In genomic region chr19:56471934-56472333, GRCm38 (mm10) we compare ENCODE assay signal across 27 mouse cellular contexts. TPM values are rescaled to one million over a fixed set of nuclear protein-coding genes. Genes with fewer than 3 reads are reported as not detected.
DNase-seq lines count a peak whose midpoint lies in the region; ATAC-seq and TF ChIP-seq lines count a peak whose summit lies in the region.
"Had no signal": no experiment of that assay in that cellular context is flagged by ENCODE, and none has a peak within 500 bp of the region (broad histone marks: within the 10 kb centered on the region; RNA-seq: fewer than 3 reads in every experiment).

No protein-coding gene starts in this region.

- no peak for TF ChIP-seq CTCF in hindbrain, postnatal 0 days (IDR thresholded peaks at IDR 0.05; ENCODE audit: low read depth)

- H3K4me2 ChIP-seq in hindbrain, postnatal 0 days (ENCODE audit: low read depth, low read length): no peak overlapping the region
- no peak overlapping the region for H3K4me2 ChIP-seq in hindbrain, embryonic 16.5 days (ENCODE audit: low read length)
- H3K4me2 ChIP-seq in midbrain, embryonic 11.5 days: no peak overlapping the region
- no peak overlapping the region for H3K4me2 ChIP-seq in midbrain, embryonic 14.5 days (ENCODE audit: low read length)
- H3K4me2 ChIP-seq: embryonic facial prominence, embryonic 13.5 days; forebrain, embryonic 12.5 days; forebrain, embryonic 15.5 days; heart, embryonic 13.5 days; hindbrain, embryonic 14.5 days; intestine, embryonic 15.5 days had no signal

- DNase-seq in cerebellum, postnatal 25 days: peak; percentile 20 to 40
- DNase-seq in cerebellum, adult 8-10 months: no peak
- no peak for DNase-seq in hindbrain, postnatal 0 days (ENCODE audit: low spot score)
- peak; percentile 53 for DNase-seq in midbrain, embryonic 11.5 days (ENCODE audit: low spot score, missing footprints)
- no peak for DNase-seq in midbrain, embryonic 14.5 days
- DNase-seq in heart, embryonic 10.5 days (ENCODE audit: low spot score): no peak
- DNase-seq: adrenal gland, adult 8-10 months; adrenal gland, postnatal 25 days; cerebellum, adult 18-20 months; embryo, embryonic 11 days; gastrocnemius, adult 2 months; gastrocnemius, postnatal 14 days; heart, adult 11 months; heart, postnatal 14 days; heart, postnatal 4 days had no signal

- WGBS in hindbrain, postnatal 0 days: 69% methylated on average over 10 of the region's 10 CpGs
- 77% methylated on average over 10 of the region's 10 CpGs for WGBS in hindbrain, embryonic 16.5 days
- WGBS in midbrain, embryonic 11.5 days: 84% methylated on average over 10 of the region's 10 CpGs
- WGBS in midbrain, embryonic 14.5 days: 68% methylated on average over 10 of the region's 10 CpGs
- 85% methylated on average over 10 of the region's 10 CpGs for WGBS in heart, embryonic 10.5 days

- no peak overlapping the region for H3K4me3 ChIP-seq in hindbrain, postnatal 0 days (ENCODE audit: low read length)
- no peak overlapping the region for H3K4me3 ChIP-seq in hindbrain, embryonic 16.5 days (ENCODE audit: low read length)
- H3K4me3 ChIP-seq in midbrain, embryonic 11.5 days (ENCODE audit: low read depth, low read length): no peak overlapping the region
- H3K4me3 ChIP-seq in midbrain, embryonic 14.5 days (replicated peaks; ENCODE audit: low read depth, low read length): no peak overlapping the region
- H3K4me3 ChIP-seq in heart, embryonic 10.5 days: no peak overlapping the region
- H3K4me3 ChIP-seq: embryonic facial prominence, embryonic 10.5 days; embryonic facial prominence, embryonic 13.5 days; erythroblast, embryonic 14.5 days; forebrain, embryonic 12.5 days; forebrain, embryonic 15.5 days; gastrocnemius, adult 2 months; heart, embryonic 13.5 days; intestine, embryonic 15.5 days had no signal

- no peak overlapping the region for H3K9ac ChIP-seq in hindbrain, postnatal 0 days (replicated peaks; ENCODE audit: low read length)
- no peak overlapping the region for H3K9ac ChIP-seq in hindbrain, embryonic 16.5 days (ENCODE audit: low read depth, low read length)
- H3K9ac ChIP-seq in midbrain, embryonic 11.5 days (ENCODE audit: low read length): no peak overlapping the region
- no peak overlapping the region for H3K9ac ChIP-seq in midbrain, embryonic 14.5 days (replicated peaks; ENCODE audit: low read length)
- H3K9ac ChIP-seq: embryonic facial prominence, embryonic 13.5 days; forebrain, embryonic 12.5 days; forebrain, embryonic 15.5 days; heart, embryonic 13.5 days; hindbrain, embryonic 14.5 days; intestine, embryonic 15.5 days had no signal

- no peaks in the 10 kb centered on the region for H3K36me3 ChIP-seq in hindbrain, postnatal 0 days (ENCODE audit: insufficient read depth, low read length)
- no peaks in the 10 kb centered on the region for H3K36me3 ChIP-seq in hindbrain, embryonic 16.5 days (ENCODE audit: control insufficient read depth, insufficient read depth, low read length)
- no peaks in the 10 kb centered on the region for H3K36me3 ChIP-seq in midbrain, embryonic 11.5 days (ENCODE audit: control insufficient read depth, insufficient read depth, low read length)
- no peaks in the 10 kb centered on the region for H3K36me3 ChIP-seq in midbrain, embryonic 14.5 days (ENCODE audit: control insufficient read depth, insufficient read depth, low read length)
- H3K36me3 ChIP-seq in heart, embryonic 10.5 days: no peaks in the 10 kb centered on the region
- H3K36me3 ChIP-seq: embryonic facial prominence, embryonic 10.5 days; embryonic facial prominence, embryonic 13.5 days; forebrain, embryonic 12.5 days; forebrain, embryonic 15.5 days; heart, embryonic 13.5 days; intestine, embryonic 15.5 days had no signal

- no peaks in the 10 kb centered on the region for H3K9me3 ChIP-seq in hindbrain, postnatal 0 days (ENCODE audit: low read length)
- H3K9me3 ChIP-seq in hindbrain, embryonic 16.5 days (ENCODE audit: control insufficient read depth, low read length): no peaks in the 10 kb centered on the region
- no peaks in the 10 kb centered on the region for H3K9me3 ChIP-seq in midbrain, embryonic 11.5 days (ENCODE audit: control insufficient read depth, low read length)
- no peaks in the 10 kb centered on the region for H3K9me3 ChIP-seq in midbrain, embryonic 14.5 days (ENCODE audit: control insufficient read depth, low read length)
- no peaks in the 10 kb centered on the region for H3K9me3 ChIP-seq in heart, embryonic 10.5 days
- H3K9me3 ChIP-seq: embryonic facial prominence, embryonic 10.5 days; embryonic facial prominence, embryonic 13.5 days; forebrain, embryonic 12.5 days; forebrain, embryonic 15.5 days; heart, embryonic 13.5 days; intestine, embryonic 15.5 days had no signal

- H3K27me3 ChIP-seq in hindbrain, postnatal 0 days (ENCODE audit: insufficient read depth, low read length): no peaks in the 10 kb centered on the region
- H3K27me3 ChIP-seq in hindbrain, embryonic 16.5 days (replicated peaks; ENCODE audit: control insufficient read depth, insufficient read depth, low read length): no peaks in the 10 kb centered on the region
- H3K27me3 ChIP-seq in midbrain, embryonic 11.5 days (ENCODE audit: control insufficient read depth, insufficient read depth, low read length): no peaks in the 10 kb centered on the region
- no peaks in the 10 kb centered on the region for H3K27me3 ChIP-seq in midbrain, embryonic 14.5 days (ENCODE audit: control insufficient read depth, insufficient read depth, low read length)
- H3K27me3 ChIP-seq in heart, embryonic 10.5 days (ENCODE audit: insufficient read depth, poor library complexity, severe bottlenecking): no peaks in the 10 kb centered on the region
- H3K27me3 ChIP-seq: embryonic facial prominence, embryonic 13.5 days; forebrain, embryonic 15.5 days; intestine, embryonic 15.5 days had no signal

- no peaks in the 10 kb centered on the region for H3K4me1 ChIP-seq in hindbrain, postnatal 0 days (ENCODE audit: insufficient read depth, low read length)
- no peaks in the 10 kb centered on the region; the same call in 1 of the 2 replicates for H3K4me1 ChIP-seq in hindbrain, embryonic 16.5 days (ENCODE audit: control insufficient read depth, insufficient read depth, low read depth, low read length)
- no peaks in the 10 kb centered on the region for H3K4me1 ChIP-seq in midbrain, embryonic 11.5 days (ENCODE audit: control insufficient read depth, insufficient read depth, low read length)
- H3K4me1 ChIP-seq in midbrain, embryonic 14.5 days (ENCODE audit: control insufficient read depth, insufficient read depth, low read length): peaks cover 17% of the 10 kb centered on the region; the same call in 1 of the 2 replicates
- peaks cover 12% of the 10 kb centered on the region for H3K4me1 ChIP-seq in heart, embryonic 10.5 days
- H3K4me1 ChIP-seq: intestine, embryonic 15.5 days had no signal

- no peak for ATAC-seq in hindbrain, postnatal 0 days
- no peak for ATAC-seq in hindbrain, embryonic 16.5 days
- no peak for ATAC-seq in midbrain, embryonic 11.5 days (ENCODE audit: low FRiP score)
- no peak for ATAC-seq in midbrain, embryonic 14.5 days (ENCODE audit: low FRiP score, low TSS enrichment)
- ATAC-seq: activated CD4-positive, CD25-positive, alpha-beta regulatory T cell, adult 4 months; forebrain, embryonic 15.5 days; intestine, embryonic 15.5 days had no signal

- H3K27ac ChIP-seq in hindbrain, postnatal 0 days: peak overlapping the region; percentile 7; the same call in 1 of the 2 replicates
- no peak overlapping the region for H3K27ac ChIP-seq in hindbrain, embryonic 16.5 days (ENCODE audit: low read depth, low read length)
- H3K27ac ChIP-seq in midbrain, embryonic 11.5 days (ENCODE audit: low read depth, low read length): no peak overlapping the region
- H3K27ac ChIP-seq in midbrain, embryonic 14.5 days (replicated peaks; ENCODE audit: low read depth, low read length): no peak overlapping the region
- H3K27ac ChIP-seq in heart, embryonic 10.5 days: no peak overlapping the region
- H3K27ac ChIP-seq: embryonic facial prominence, embryonic 10.5 days; forebrain, embryonic 12.5 days; gastrocnemius, adult 2 months; heart, embryonic 13.5 days; hindbrain, embryonic 14.5 days; intestine, embryonic 15.5 days had no signal

RNA-seq across cellular contexts. Expression of gene Plekhs1, which starts 10.5 kb away (rescaled TPM):
- not detected in 2 replicates for total RNA-seq in hindbrain, postnatal 0 days (2014; rRNA removed)
- 0.24 and 0.32 TPM in 2 replicates for polyA plus RNA-seq in hindbrain, postnatal 0 days (2015; fragmentation: Nextera tagmentation; extraction: Ambion mirVana)
- polyA plus RNA-seq in hindbrain, embryonic 16.5 days (2015; fragmentation: Nextera tagmentation; extraction: Ambion mirVana): 0.22 and 0.25 TPM in 2 replicates
- 0.10 and 0.19 TPM in 2 replicates for polyA plus RNA-seq in midbrain, embryonic 11.5 days (2014; fragmentation: Nextera tagmentation; extraction: Ambion mirVana)
- polyA plus RNA-seq in midbrain, embryonic 14.5 days (2014; fragmentation: Nextera tagmentation; extraction: Ambion mirVana): 0.18 and 0.27 TPM in 2 replicates
- polyA plus RNA-seq in heart, embryonic 10.5 days (2016; fragmentation: Nextera tagmentation; extraction: Ambion mirVana): not detected in 2 replicates
- total RNA-seq: common myeloid progenitor, adult 5-6 weeks had no signal
- polyA plus RNA-seq: erythroblast, embryonic 14.5 days; heart, embryonic 13.5 days; hindbrain, embryonic 11.5 days had no signal

Comparison
In these comparisons a context has a peak if more than half of its experiments do, and no peak if none do; other contexts are left out.
1. DNase-seq: peak in cerebellum, postnatal 25 days (2 of 2) and midbrain, embryonic 11.5 days (single experiment); none in cerebellum, adult 8-10 months (single experiment), hindbrain, postnatal 0 days (single experiment), midbrain, embryonic 14.5 days (single experiment) and heart, embryonic 10.5 days (single experiment).